Mouse (Mus musculus): ENCODE data around the gene Adcy9. TPM values are rescaled to one million over a fixed set of nuclear protein-coding genes. Genes with fewer than 3 reads are reported as not detected.

Adcy9 gene
- total and polyA plus RNA-seq, 2 experiments from 2014 or later, result 1.8 to 19.0 TPM

DNA sequence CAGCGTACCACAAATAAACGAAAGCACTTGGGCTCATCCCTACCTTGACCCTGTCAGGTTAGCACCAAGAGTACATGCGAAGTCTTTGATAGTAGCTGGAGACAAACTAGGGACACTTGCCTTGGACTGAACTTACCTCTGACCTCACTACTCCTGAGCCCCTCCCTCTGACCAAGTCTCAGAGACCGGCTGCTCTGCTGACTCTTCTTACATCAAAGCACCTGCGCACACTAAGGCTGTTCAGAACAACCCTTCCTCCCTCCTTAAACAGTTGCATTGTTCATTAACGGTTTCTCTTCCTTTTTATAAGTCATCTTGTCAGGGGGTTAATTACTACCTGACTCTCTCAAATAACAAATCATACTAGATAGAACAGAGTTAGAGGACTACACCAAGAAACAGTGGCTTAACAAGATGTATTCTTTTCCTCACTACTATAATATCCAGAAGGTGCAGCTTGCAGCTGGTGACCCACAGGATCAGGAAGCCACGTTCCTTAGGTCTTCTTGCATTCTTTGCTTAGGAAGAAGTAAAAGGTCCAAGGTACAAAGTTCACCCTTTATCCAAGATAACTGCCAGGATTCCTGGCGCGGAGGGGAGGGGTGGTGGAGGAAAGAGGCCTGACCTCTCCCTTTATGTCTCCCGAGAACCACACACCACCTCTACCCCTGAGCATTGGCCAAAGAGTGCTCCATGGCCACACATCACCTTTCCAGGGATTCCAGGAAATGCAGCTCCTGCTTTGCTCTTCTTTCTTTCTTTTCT, 19.2 kb upstream of the Adcy9 start:
- ATAC-seq (ENCODE audit: insufficient read depth, low read depth) (no peak), DNase-seq (ENCODE audit: low spot score) (no peak)
- Histone ChIP-seq H3K9me3 (replicated peaks; ENCODE audit: control insufficient read depth, low read length) (no peaks in the 10 kb centered on the region), H3K36me3 (replicated peaks; ENCODE audit: control insufficient read depth, insufficient read depth, low read length) (no peaks in the 10 kb centered on the region), H3K4me1 (ENCODE audit: control insufficient read depth, insufficient read depth) (no peaks in the 10 kb centered on the region), H3K9ac (replicated peaks; ENCODE audit: low read depth, low read length) (no peak overlapping the region), H3K27ac (ENCODE audit: low read depth) (no peak overlapping the region), H3K4me3 (ENCODE audit: low read depth, low read length) (no peak overlapping the region), H3K27me3 (ENCODE audit: control insufficient read depth, insufficient read depth, low read length) (no peaks in the 10 kb centered on the region), H3K4me2 (ENCODE audit: low read depth, low read length) (no peak overlapping the region)
- TF ChIP-seq EP300 (IDR thresholded peaks at IDR 0.05; ENCODE audit: low read depth) (no peak), CTCF (IDR thresholded peaks at IDR 0.05; ENCODE audit: low read depth) (no peak)
- 65% methylated on average over 10 of the region's 10 CpGs for WGBS

DNA sequence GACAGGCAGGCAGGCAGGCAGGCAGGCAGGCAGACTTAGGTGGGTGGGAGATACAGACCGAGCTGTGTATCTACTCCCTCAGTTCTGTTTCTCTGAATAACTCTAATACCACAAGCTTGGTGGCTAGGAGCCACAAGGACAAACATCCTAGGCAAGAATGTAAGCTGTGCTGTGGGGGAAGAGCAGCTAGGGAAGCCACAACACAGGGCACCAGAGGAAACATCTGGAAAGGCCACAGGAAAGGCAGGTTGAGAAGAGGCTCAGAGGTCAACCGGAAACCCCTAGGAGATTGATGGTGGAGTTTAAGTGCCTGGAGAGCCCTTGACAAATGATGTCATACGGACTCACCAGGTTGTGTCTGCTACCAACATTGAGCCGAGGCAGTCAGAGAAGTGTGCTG, 16.4 kb upstream of the Adcy9 start:
- no peaks in the 10 kb centered on the region for H3K4me1 ChIP-seq (ENCODE audit: control insufficient read depth, insufficient read depth)
- no peak overlapping the region for H3K4me3 ChIP-seq (ENCODE audit: low read depth, low read length)
- H3K27ac ChIP-seq (ENCODE audit: low read depth), result no peak overlapping the region
- peak; percentile 30; the same call in 1 of the 2 replicates for ATAC-seq (ENCODE audit: insufficient read depth, low read depth)
- H3K4me2 ChIP-seq (ENCODE audit: low read depth, low read length), result no peak overlapping the region
- H3K9me3 ChIP-seq (replicated peaks; ENCODE audit: control insufficient read depth, low read length), result no peaks in the 10 kb centered on the region
- no peaks in the 10 kb centered on the region for H3K36me3 ChIP-seq (replicated peaks; ENCODE audit: control insufficient read depth, insufficient read depth, low read length)
- no peak overlapping the region for H3K9ac ChIP-seq (replicated peaks; ENCODE audit: low read depth, low read length)
- TF ChIP-seq CTCF (IDR thresholded peaks at IDR 0.05; ENCODE audit: low read depth), result no peak
- H3K27me3 ChIP-seq (ENCODE audit: control insufficient read depth, insufficient read depth, low read length), result no peaks in the 10 kb centered on the region
- DNase-seq (ENCODE audit: low spot score), result peak; percentile 22
- WGBS, result 39% methylated on average over 4 of the region's 4 CpGs

DNA sequence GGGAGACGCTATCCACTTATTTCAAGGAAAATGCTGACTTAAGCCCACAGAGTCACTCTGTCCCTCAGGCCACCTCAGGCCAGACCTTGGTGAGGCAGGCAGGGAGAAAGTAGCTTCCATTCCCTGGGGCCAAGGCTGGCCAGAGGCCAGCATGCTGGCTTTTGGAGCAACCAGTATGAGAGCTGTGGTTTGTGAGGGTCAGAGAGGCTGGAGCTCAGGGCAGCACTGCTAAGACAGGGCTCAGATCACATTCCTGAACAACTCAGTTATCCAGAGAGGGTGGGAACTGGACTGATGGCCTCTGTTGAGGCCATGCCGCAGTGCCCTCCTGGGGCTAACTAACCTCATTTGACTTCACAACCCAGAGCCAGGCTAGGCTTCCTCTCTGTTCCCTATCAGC, 15.1 kb upstream of the Adcy9 start:
- H3K9ac ChIP-seq (replicated peaks; ENCODE audit: low read depth, low read length), result no peak overlapping the region
- no peaks in the 10 kb centered on the region for H3K4me1 ChIP-seq (ENCODE audit: control insufficient read depth, insufficient read depth)
- no peak overlapping the region for H3K4me3 ChIP-seq (ENCODE audit: low read depth, low read length)
- no peaks in the 10 kb centered on the region for H3K9me3 ChIP-seq (replicated peaks; ENCODE audit: control insufficient read depth, low read length)
- DNase-seq (ENCODE audit: low spot score), result no peak
- H3K27me3 ChIP-seq (ENCODE audit: control insufficient read depth, insufficient read depth, low read length), result no peaks in the 10 kb centered on the region
- no peaks in the 10 kb centered on the region for H3K36me3 ChIP-seq (replicated peaks; ENCODE audit: control insufficient read depth, insufficient read depth, low read length)
- no peak for ATAC-seq (ENCODE audit: insufficient read depth, low read depth)
- TF ChIP-seq EP300 (IDR thresholded peaks at IDR 0.05; ENCODE audit: low read depth) (no peak), CTCF (IDR thresholded peaks at IDR 0.05; ENCODE audit: low read depth) (no peak)
- WGBS, result 70% methylated on average over 2 of the region's 2 CpGs
- no peak overlapping the region for H3K4me2 ChIP-seq (ENCODE audit: low read depth, low read length)
- H3K27ac ChIP-seq (ENCODE audit: low read depth), result no peak overlapping the region

DNA sequence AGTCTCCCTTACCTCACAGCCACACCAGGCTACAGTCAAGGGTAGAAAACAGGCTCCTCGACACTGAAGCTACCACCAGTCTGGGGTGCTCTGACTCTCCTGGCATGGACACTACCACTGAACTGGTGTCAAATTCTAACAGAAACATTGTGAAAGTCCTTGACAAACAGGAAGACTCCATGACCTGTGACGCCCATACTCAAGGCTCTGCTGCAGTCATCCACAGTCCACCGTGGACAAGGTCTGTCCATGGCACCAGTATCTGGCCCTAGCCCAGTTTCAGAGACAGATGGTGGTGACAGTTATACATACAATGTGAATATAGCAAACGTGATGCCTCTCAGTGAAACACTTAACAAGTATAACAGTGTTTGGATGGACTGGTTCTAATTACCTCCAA, 11.5 kb upstream of the Adcy9 start:
- TF ChIP-seq EP300 (IDR thresholded peaks at IDR 0.05; ENCODE audit: low read depth) (no peak), CTCF (IDR thresholded peaks at IDR 0.05; ENCODE audit: low read depth) (no peak)
- Histone ChIP-seq H3K4me1 (ENCODE audit: control insufficient read depth, insufficient read depth) (no peaks in the 10 kb centered on the region), H3K9me3 (replicated peaks; ENCODE audit: control insufficient read depth, low read length) (no peaks in the 10 kb centered on the region), H3K9ac (replicated peaks; ENCODE audit: low read depth, low read length) (no peak overlapping the region), H3K36me3 (replicated peaks; ENCODE audit: control insufficient read depth, insufficient read depth, low read length) (no peaks in the 10 kb centered on the region), H3K4me3 (ENCODE audit: low read depth, low read length) (no peak overlapping the region), H3K27ac (ENCODE audit: low read depth) (no peak overlapping the region), H3K4me2 (ENCODE audit: low read depth, low read length) (no peak overlapping the region), H3K27me3 (ENCODE audit: control insufficient read depth, insufficient read depth, low read length) (no peaks in the 10 kb centered on the region)
- DNase-seq (ENCODE audit: low spot score) (no peak), ATAC-seq (ENCODE audit: insufficient read depth, low read depth) (no peak)
- WGBS, result 56% methylated on average over 4 of the region's 4 CpGs

DNA sequence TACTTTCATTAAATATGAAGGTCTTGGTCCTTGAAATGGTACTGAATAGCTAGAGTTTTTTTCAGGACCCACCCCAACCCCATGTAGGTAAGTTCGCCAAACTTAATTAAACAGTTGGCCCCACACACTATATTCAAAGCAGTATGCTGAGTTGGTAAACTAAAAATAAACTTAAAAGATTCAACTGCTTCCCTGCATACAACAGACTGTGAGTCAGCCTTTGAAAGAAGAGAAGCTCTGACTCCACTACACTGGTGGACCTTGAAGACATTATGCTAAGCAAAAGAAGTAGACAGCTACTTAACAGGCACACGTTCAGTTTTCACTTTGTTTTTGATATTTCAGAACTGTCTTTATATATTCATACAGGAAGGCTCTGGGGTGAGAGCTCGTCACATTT, 10.7 kb upstream of the Adcy9 start:
- DNase-seq (ENCODE audit: low spot score) (no peak), ATAC-seq (ENCODE audit: insufficient read depth, low read depth) (no peak)
- Histone ChIP-seq H3K9ac (replicated peaks; ENCODE audit: low read depth, low read length) (no peak overlapping the region), H3K9me3 (replicated peaks; ENCODE audit: control insufficient read depth, low read length) (no peaks in the 10 kb centered on the region), H3K27me3 (ENCODE audit: control insufficient read depth, insufficient read depth, low read length) (no peaks in the 10 kb centered on the region), H3K4me1 (ENCODE audit: control insufficient read depth, insufficient read depth) (no peaks in the 10 kb centered on the region), H3K36me3 (replicated peaks; ENCODE audit: control insufficient read depth, insufficient read depth, low read length) (no peaks in the 10 kb centered on the region), H3K4me3 (ENCODE audit: low read depth, low read length) (no peak overlapping the region), H3K4me2 (ENCODE audit: low read depth, low read length) (no peak overlapping the region), H3K27ac (ENCODE audit: low read depth) (no peak overlapping the region)
- WGBS, result 74% methylated on average over 3 of the region's 3 CpGs
- TF ChIP-seq EP300 (IDR thresholded peaks at IDR 0.05; ENCODE audit: low read depth) (no peak), CTCF (IDR thresholded peaks at IDR 0.05; ENCODE audit: low read depth) (no peak)

DNA sequence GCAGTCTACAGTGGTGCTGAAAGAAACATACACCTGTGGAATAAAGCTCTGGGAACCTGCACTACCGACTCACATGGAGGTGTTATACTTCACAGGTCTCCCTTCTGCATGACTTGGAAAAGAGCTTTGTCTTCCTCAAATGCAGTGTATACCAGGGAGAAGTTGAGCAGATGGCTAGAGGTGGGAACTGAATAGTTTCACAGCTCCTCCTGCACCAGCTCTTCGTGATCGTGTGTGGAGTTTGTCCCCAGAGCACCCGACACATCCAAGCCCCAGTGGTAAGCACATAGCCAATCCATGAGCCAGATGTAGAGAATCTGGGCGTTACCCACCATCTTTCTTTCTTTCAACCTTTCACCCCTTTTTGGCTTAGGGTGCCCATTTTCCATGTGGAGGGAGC, 9.9 kb upstream of the Adcy9 start:
- Histone ChIP-seq H3K27me3 (ENCODE audit: control insufficient read depth, insufficient read depth, low read length) (no peaks in the 10 kb centered on the region), H3K4me2 (ENCODE audit: low read depth, low read length) (no peak overlapping the region), H3K36me3 (replicated peaks; ENCODE audit: control insufficient read depth, insufficient read depth, low read length) (no peaks in the 10 kb centered on the region), H3K4me3 (ENCODE audit: low read depth, low read length) (no peak overlapping the region), H3K4me1 (ENCODE audit: control insufficient read depth, insufficient read depth) (no peaks in the 10 kb centered on the region), H3K27ac (ENCODE audit: low read depth) (no peak overlapping the region), H3K9me3 (replicated peaks; ENCODE audit: control insufficient read depth, low read length) (no peaks in the 10 kb centered on the region), H3K9ac (replicated peaks; ENCODE audit: low read depth, low read length) (no peak overlapping the region)
- no peak for ATAC-seq (ENCODE audit: insufficient read depth, low read depth)
- no peak for TF ChIP-seq CTCF (IDR thresholded peaks at IDR 0.05; ENCODE audit: low read depth)
- no peak for TF ChIP-seq EP300 (IDR thresholded peaks at IDR 0.05; ENCODE audit: low read depth)
- no peak for DNase-seq (ENCODE audit: low spot score)
- WGBS, result 74% methylated on average over 5 of the region's 5 CpGs
